Mouse (Mus musculus) lung, embryonic 16.5 days (tissue): ENCODE data around the gene Zfp316. TPM values are rescaled to one million over a fixed set of nuclear protein-coding genes. Genes with fewer than 3 reads are reported as not detected.
A peak's percentile ranks its signal among the peaks of the same experiment; 100 is the strongest.

Experiments
- ATAC-seq: fragments of 200-750 bp; cut with Nextera tagmentation; 2 replicates; pipeline ENCODE4 v1.8.0; 2017; ENCODE audit warnings: low read depth, mild to moderate bottlenecking, moderate library complexity
- H3K27ac ChIP-seq: fragments of 300-500 bp; sonication (generic); 2 replicates; pipeline ENCODE4 v1.5.1; 2014; ENCODE audit warnings: mild to moderate bottlenecking, control low read depth, low read length
- H3K27me3 ChIP-seq: fragments of 300-500 bp; sonication (generic); 2 replicates; pipeline ENCODE4 v1.6.1; 2014; ENCODE audit warnings: low read depth, low read length, mixed read lengths; ENCODE audit not compliant: control insufficient read depth, insufficient read depth
- H3K36me3 ChIP-seq: fragments of 300-500 bp; sonication (generic); 2 replicates; pipeline ENCODE4 v1.6.1; 2014; ENCODE audit warnings: low read length; ENCODE audit not compliant: control insufficient read depth, insufficient read depth
- H3K4me1 ChIP-seq: fragments of 300-500 bp; sonication (generic); replicated peaks from 2 replicates; pipeline ENCODE4 v1.6.1; 2014; ENCODE audit warnings: low read length, mixed read lengths; ENCODE audit not compliant: control insufficient read depth, insufficient read depth
- H3K4me2 ChIP-seq: fragments of 300-500 bp; sonication (generic); 2 replicates; pipeline ENCODE4 v1.6.1; 2014; ENCODE audit warnings: low read depth, low read length, control low read depth
- H3K4me3 ChIP-seq: fragments of 300-500 bp; sonication (generic); 2 replicates; pipeline ENCODE4 v1.5.1; 2014; ENCODE audit warnings: mild to moderate bottlenecking, low read length, control low read depth
- H3K9ac ChIP-seq: fragments of 300-500 bp; sonication (generic); 2 replicates; pipeline ENCODE4 v1.6.1; 2014; ENCODE audit warnings: low read length, control low read depth
- H3K9me3 ChIP-seq: fragments of 300-500 bp; sonication (generic); 2 replicates; pipeline ENCODE4 v1.6.1; 2016; ENCODE audit warnings: low read length; ENCODE audit not compliant: control insufficient read depth
- WGBS: fragments of 180-500 bp; shearing (Covaris S2); extraction: QIAGEN DNeasy Blood & Tissue Kit; methylation state at CpG from one replicate; pipeline ENCODE4 v1.1.7; 2014; 5-methylcytosine and 5-hydroxymethylcytosine counted together
- polyA plus RNA-seq: library from polyadenylated mRNA; unstranded; fragments of >200 nt; fragmentation: Nextera tagmentation; extraction: Ambion mirVana; gene quantifications from 2 replicates; pipeline ENCODE4 v1.2.1, GENCODE M21; 2015

Gene Zfp316
- polyA plus RNA-seq, 1 experiment from 2014 or later, result 1.2 TPM

DNA sequence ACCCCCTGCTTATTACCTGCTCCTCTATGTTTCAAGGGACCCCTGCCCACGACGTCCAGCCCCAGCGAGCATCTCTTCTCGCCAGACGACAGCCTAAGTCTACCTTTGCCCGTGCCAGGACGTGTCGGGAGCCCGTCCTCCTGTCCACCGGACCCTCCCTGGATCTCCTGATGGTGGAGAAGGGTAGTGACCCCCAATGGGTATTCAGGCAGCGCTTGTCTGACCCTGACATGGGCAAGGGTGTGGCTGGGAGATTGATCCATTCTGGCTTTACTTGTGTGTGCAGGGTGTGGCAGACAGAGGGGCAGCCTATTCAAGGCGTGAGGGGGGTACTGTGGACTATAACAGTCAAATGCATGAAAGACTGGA is 313 bp upstream of the Zfp316 start:
- peak overlapping the region; percentile 84 for H3K9ac ChIP-seq
- 4% methylated on average over 12 of the region's 12 CpGs for WGBS
- H3K4me2 ChIP-seq, result peak overlapping the region; percentile 67
- H3K4me3 ChIP-seq, result peak overlapping the region; percentile 79
- H3K4me1 ChIP-seq, result peaks cover 11% of the 10 kb centered on the region
- no peak overlapping the region for H3K27ac ChIP-seq
- H3K9me3 ChIP-seq, result no peaks in the 10 kb centered on the region
- H3K27me3 ChIP-seq, result no peaks in the 10 kb centered on the region
- ATAC-seq, result peak; percentile 29; the same call in 1 of the 2 replicates
- H3K36me3 ChIP-seq, result no peaks in the 10 kb centered on the region

DNA sequence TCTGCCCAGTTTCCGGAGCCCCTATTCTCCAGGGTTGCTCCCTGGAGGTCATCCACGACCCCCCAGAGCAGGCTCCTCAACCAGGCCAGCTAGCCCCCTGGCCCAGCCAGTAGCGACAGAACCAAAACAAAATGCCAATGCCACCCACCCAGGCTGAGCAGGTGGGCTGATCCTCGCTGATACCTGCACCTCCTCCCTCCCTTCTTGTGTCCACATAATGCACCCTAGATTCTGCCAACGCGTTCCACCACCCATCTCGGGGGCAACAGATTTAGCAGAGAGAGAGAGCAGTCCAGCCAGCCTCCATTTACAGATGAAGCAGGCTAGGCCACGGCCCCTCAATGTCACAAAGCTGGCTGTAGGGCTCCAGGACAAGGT is 848 bp downstream of the Zfp316 start:
- ATAC-seq, result peak; percentile 6; the same call in 1 of the 2 replicates
- Histone ChIP-seq H3K27me3 (no peaks in the 10 kb centered on the region), H3K4me2 (peak overlapping the region; percentile 67), H3K9ac (peak overlapping the region; percentile 84), H3K4me3 (peak overlapping the region; percentile 79), H3K27ac (no peak overlapping the region), H3K4me1 (peaks cover 11% of the 10 kb centered on the region), H3K36me3 (no peaks in the 10 kb centered on the region), H3K9me3 (no peaks in the 10 kb centered on the region)
- 27% methylated on average over 8 of the region's 8 CpGs for WGBS

DNA sequence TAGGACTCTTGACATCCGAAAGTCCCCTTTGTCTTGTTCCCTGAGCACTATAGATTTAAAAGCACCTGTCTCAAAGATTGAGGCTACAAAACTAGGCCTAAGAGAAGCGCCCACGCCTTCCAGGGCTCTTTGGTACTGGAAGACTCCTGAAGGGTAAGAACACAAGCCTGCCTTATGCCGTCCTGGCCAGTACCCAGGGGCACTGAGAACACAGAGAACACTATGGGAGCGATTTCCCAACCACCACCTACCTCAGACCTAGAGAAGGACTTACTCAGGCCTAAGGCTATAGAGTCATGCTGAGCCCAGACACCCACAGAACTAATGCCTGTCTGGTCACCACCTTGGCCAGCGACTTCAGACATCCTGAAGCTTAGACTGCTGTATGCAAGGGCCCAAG is 3.0 kb downstream of the Zfp316 start:
- Histone ChIP-seq H3K27me3 (no peaks in the 10 kb centered on the region), H3K27ac (no peak overlapping the region), H3K36me3 (0 out of 2 replicates have a peak, but pooled peaks cover 2% of the 10 kb centered on the region), H3K9me3 (no peaks in the 10 kb centered on the region), H3K4me1 (peaks cover 11% of the 10 kb centered on the region), H3K4me2 (no peak overlapping the region), H3K9ac (no peak overlapping the region), H3K4me3 (no peak overlapping the region)
- 86% methylated on average over 6 of the region's 6 CpGs for WGBS
- ATAC-seq, result no peak

DNA sequence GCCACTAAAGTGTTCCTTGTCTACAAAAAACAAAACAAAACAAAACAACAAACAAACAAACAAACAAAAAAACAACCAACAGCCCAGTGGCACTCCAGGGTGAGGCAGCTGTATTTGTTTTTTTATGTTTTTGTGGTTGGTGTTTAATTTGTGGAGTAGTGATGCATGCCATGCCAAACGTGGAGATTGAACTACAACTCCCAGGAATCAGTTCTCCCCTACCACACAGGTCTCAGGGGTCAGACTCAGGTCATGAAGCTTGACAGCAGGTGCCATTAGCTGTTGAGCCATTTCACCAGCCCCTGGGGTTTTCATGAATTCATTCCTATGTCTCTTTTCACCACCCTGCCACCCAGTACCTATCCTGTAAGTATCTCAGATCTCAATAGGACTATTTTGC is 4.4 kb downstream of the Zfp316 start:
- Histone ChIP-seq H3K27me3 (no peaks in the 10 kb centered on the region), H3K27ac (no peak overlapping the region), H3K4me1 (peaks cover 6% of the 10 kb centered on the region), H3K4me3 (no peak overlapping the region), H3K9me3 (no peaks in the 10 kb centered on the region), H3K36me3 (peaks cover 4% of the 10 kb centered on the region; the same call in 1 of the 2 replicates), H3K4me2 (no peak overlapping the region), H3K9ac (no peak overlapping the region)
- ATAC-seq, result no peak
- WGBS, result 44% methylated on average over 1 of the region's 1 CpGs

DNA sequence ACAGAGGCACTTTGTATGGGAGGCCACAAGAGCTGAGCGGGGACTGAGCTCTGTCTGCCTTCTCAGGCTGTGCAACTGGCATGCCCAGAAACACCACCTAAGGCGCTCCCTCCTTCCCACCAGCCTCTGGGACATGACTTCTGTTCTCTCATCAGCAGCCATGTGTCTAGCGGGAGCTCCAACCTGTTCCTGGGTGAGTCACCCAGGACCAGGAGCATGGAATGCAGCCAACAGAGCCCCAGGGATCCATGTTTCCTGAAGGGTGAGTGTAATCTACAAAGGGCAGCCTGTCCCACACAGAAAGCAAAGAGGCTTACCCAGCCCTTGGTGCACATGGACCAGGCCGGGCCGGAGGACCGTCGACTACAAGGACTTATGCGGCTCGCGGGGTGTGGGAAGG is 5.1 kb downstream of the Zfp316 start:
- Histone ChIP-seq H3K9ac (no peak overlapping the region), H3K9me3 (no peaks in the 10 kb centered on the region), H3K27me3 (no peaks in the 10 kb centered on the region), H3K4me3 (no peak overlapping the region), H3K4me2 (no peak overlapping the region), H3K36me3 (peaks cover 4% of the 10 kb centered on the region; the same call in 1 of the 2 replicates), H3K4me1 (0 out of 2 replicates have a peak, but pooled peaks cover 5% of the 10 kb centered on the region), H3K27ac (no peak overlapping the region)
- WGBS, result 82% methylated on average over 10 of the region's 10 CpGs
- no peak for ATAC-seq

DNA sequence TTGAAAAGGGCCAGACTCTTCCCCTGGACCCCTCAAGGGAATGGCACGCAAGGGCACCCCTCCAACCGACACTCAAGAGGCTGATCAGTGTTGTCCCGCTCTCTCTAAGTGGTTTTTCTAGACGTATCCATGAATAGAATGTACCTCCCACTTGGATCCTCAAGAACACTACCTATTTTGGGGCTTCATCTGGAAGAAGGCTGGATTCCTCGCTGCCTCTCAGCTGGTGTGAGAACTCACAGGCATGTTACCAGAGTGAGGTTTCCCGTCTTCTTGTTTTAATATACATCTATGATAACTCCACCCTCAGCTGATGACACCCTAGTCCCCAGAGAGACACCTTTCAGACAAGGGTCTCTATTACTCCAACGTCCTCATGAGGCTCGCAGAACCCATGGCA is 8.2 kb downstream of the Zfp316 start:
- Histone ChIP-seq H3K4me2 (no peak overlapping the region), H3K9ac (no peak overlapping the region), H3K9me3 (no peaks in the 10 kb centered on the region), H3K27me3 (peaks cover 3% of the 10 kb centered on the region), H3K4me3 (no peak overlapping the region), H3K27ac (no peak overlapping the region), H3K4me1 (no peaks in the 10 kb centered on the region), H3K36me3 (peaks cover 4% of the 10 kb centered on the region; the same call in 1 of the 2 replicates)
- ATAC-seq, result no peak
- WGBS, result 84% methylated on average over 8 of the region's 8 CpGs

DNA sequence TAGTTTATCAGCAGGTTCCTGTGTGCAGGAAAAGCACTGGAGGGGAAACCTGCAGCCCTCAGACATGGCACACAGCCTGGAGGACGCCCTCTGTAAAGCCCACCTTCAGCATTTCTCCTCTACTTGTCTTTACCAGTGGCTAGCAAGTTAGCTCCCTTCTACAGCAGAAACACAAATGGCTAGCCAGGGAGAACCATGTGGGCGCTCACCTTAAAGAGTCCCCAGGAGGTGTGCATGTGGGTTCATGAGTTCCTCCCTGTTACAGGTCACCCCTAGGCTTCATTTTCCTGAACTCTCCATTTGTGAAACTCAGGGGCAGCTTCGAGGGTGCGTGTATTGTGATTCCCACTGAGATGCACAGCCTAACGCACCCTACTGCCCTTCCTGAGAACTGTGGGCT is 14.0 kb downstream of the Zfp316 start:
- H3K9me3 ChIP-seq, result no peaks in the 10 kb centered on the region
- peaks cover 61% of the 10 kb centered on the region for H3K27me3 ChIP-seq
- no peak overlapping the region for H3K4me2 ChIP-seq
- no peak overlapping the region for H3K4me3 ChIP-seq
- H3K27ac ChIP-seq, result no peak overlapping the region
- H3K36me3 ChIP-seq, result peaks cover under 1% of the 10 kb centered on the region; the same call in 1 of the 2 replicates
- WGBS, result 82% methylated on average over 5 of the region's 5 CpGs
- H3K4me1 ChIP-seq, result peaks cover 17% of the 10 kb centered on the region
- no peak for ATAC-seq
- no peak overlapping the region for H3K9ac ChIP-seq

DNA sequence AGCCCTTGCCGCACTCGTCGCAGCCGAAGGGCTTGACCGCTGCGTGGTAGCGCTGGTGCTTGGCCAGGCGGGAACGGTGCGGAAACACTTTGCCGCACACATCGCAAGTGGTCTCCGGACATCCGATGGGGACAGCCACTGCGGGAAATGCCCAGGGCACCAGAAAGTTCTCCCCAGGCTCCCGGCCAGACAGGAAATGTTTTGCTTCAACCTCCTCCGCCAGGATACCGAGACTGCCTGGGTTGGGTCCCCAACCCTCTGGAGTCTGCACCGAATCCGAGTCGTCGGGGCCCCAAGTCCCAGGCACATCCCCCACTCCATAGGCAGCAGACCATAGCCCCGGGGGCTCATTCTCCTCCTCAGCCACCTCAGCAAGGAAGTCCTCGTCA is 14.7 kb downstream of the Zfp316 start:
- Histone ChIP-seq H3K9me3 (no peaks in the 10 kb centered on the region), H3K4me2 (no peak overlapping the region), H3K9ac (no peak overlapping the region), H3K27ac (no peak overlapping the region), H3K36me3 (no peaks in the 10 kb centered on the region; the same call in 1 of the 2 replicates), H3K4me3 (peak overlapping the region; percentile 15; the same call in 1 of the 2 replicates), H3K27me3 (peaks cover 61% of the 10 kb centered on the region), H3K4me1 (peaks cover 17% of the 10 kb centered on the region)
- ATAC-seq, result no peak
- WGBS, result 29% methylated on average over 24 of the region's 24 CpGs

DNA sequence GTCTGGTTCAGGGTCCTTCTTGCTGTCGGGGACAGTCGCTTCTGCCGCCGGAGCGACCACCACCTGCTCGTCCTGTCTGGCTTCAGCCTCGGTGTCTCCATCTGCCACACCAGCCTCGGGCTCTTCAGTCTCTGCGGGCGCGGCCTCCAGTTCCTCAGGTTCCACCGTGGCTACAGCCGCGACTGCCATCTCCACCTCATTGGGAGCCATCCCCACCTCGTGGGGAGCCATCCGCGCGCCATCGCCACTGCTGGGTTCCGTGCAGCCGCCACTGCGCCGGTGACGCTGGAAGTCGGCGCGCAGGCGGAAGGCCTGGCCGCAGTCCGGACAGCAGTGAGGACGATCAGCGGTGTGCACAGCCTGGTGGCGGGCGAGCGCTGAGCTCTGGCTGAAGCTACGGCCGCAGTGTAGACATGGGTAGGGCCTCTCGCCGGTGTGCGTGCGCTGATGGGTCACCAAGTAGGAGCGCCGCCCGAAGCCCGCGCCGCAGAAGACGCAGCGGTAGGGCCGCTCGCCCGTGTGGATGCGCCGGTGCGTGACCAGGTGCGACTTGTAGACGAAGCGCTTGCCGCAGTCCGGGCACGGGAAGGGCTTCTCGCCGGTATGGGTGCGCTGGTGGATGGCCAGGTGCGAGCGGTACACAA is 15.2 kb downstream of the Zfp316 start:
- 18% methylated on average over 66 of the region's 66 CpGs for WGBS
- peaks cover 17% of the 10 kb centered on the region for H3K4me1 ChIP-seq
- H3K9ac ChIP-seq, result no peak overlapping the region

More for the DNA sequence above, 15.2 kb downstream of the Zfp316 start:
- Histone ChIP-seq H3K27ac (no peak overlapping the region), H3K9me3 (no peaks in the 10 kb centered on the region), H3K4me2 (peak overlapping the region; percentile 70), H3K4me3 (peak overlapping the region; percentile 15), H3K27me3 (peaks cover 61% of the 10 kb centered on the region), H3K36me3 (no peaks in the 10 kb centered on the region; the same call in 1 of the 2 replicates)
- peak; percentile 39; the same call in 1 of the 2 replicates for ATAC-seq
